Mouse (Mus musculus): Measurements from ENCODE around the gene Rai2. TPM values are rescaled to one million over a fixed set of nuclear protein-coding genes. Genes with fewer than 3 reads are reported as not detected.

The Rai2 gene
- total RNA-seq (2015) (0.21 TPM in 1 of 2 replicates, not detected in the other), total RNA-seq (2017) (not detected in 2 replicates)

- ATAC-seq (ENCODE audit: poor library complexity, severe bottlenecking): no peak
Observed at GRCm38 (mm10) chrX:161716865-161717763, at the start of gene Rai2. Rai2 (plus strand) TSS chrX:161717069.

- ATAC-seq (ENCODE audit: poor library complexity, severe bottlenecking): no peak
Observed at GRCm38 (mm10) chrX:161689336-161689735, 27.5 kb upstream of the Rai2 start.

- no peak for ATAC-seq (ENCODE audit: poor library complexity, severe bottlenecking)
Observed at GRCm38 (mm10) chrX:161716503-161716864, 385 bp upstream of the Rai2 start.

GRCm38 (mm10) chrX:161717764-161718382 lies 1.0 kb downstream of the Rai2 start:
- no peak for ATAC-seq (ENCODE audit: poor library complexity, severe bottlenecking)

GRCm38 (mm10) chrX:161718548-161718947 lies 1.7 kb downstream of the Rai2 start:
- ATAC-seq (ENCODE audit: poor library complexity, severe bottlenecking): no peak

GRCm38 (mm10) chrX:161721082-161721481 lies 4.2 kb downstream of the Rai2 start:
- ATAC-seq (ENCODE audit: poor library complexity, severe bottlenecking): no peak

GRCm38 (mm10) chrX:161723391-161723808 lies 6.5 kb downstream of the Rai2 start:
- no peak for ATAC-seq (ENCODE audit: poor library complexity, severe bottlenecking)

- no peak for ATAC-seq (ENCODE audit: poor library complexity, severe bottlenecking)
Observed at GRCm38 (mm10) chrX:161726257-161726656, 9.4 kb downstream of the Rai2 start.

- no peak for ATAC-seq (ENCODE audit: poor library complexity, severe bottlenecking)
Observed at GRCm38 (mm10) chrX:161728507-161728906, 11.6 kb downstream of the Rai2 start.

GRCm38 (mm10) chrX:161730026-161730425 lies 13.2 kb downstream of the Rai2 start:
- no peak for ATAC-seq (ENCODE audit: poor library complexity, severe bottlenecking)

- no peak for ATAC-seq (ENCODE audit: poor library complexity, severe bottlenecking)
Observed at GRCm38 (mm10) chrX:161731859-161732258, 15.0 kb downstream of the Rai2 start.

GRCm38 (mm10) chrX:161733581-161734309 lies 16.9 kb downstream of the Rai2 start:
- no peak for ATAC-seq (ENCODE audit: poor library complexity, severe bottlenecking)

GRCm38 (mm10) chrX:161734310-161734676 lies 17.4 kb downstream of the Rai2 start:
- no peak for ATAC-seq (ENCODE audit: poor library complexity, severe bottlenecking)

- ATAC-seq (ENCODE audit: poor library complexity, severe bottlenecking): no peak
Observed at GRCm38 (mm10) chrX:161739374-161739773, 22.5 kb downstream of the Rai2 start.

- no peak for ATAC-seq (ENCODE audit: poor library complexity, severe bottlenecking)
Observed at GRCm38 (mm10) chrX:161743080-161743479, 26.2 kb downstream of the Rai2 start.

- ATAC-seq (ENCODE audit: poor library complexity, severe bottlenecking): no peak
Observed at GRCm38 (mm10) chrX:161745296-161745695, 28.4 kb downstream of the Rai2 start.

GRCm38 (mm10) chrX:161747337-161747736 lies 30.5 kb downstream of the Rai2 start:
- no peak for ATAC-seq (ENCODE audit: poor library complexity, severe bottlenecking)

GRCm38 (mm10) chrX:161753514-161753913 lies 36.6 kb downstream of the Rai2 start:
- no peak for ATAC-seq (ENCODE audit: poor library complexity, severe bottlenecking)

- ATAC-seq (ENCODE audit: poor library complexity, severe bottlenecking): no peak
Observed at GRCm38 (mm10) chrX:161776321-161776962, 59.6 kb downstream of the Rai2 start.

GRCm38 (mm10) chrX:161780321-161781034 lies 63.6 kb downstream of the Rai2 start:
- no peak for ATAC-seq (ENCODE audit: poor library complexity, severe bottlenecking)
